Mouse (Mus musculus) C3H10T1/2 (cell line): ENCODE data around the gene Vmn2r104. TPM values are rescaled to one million over a fixed set of nuclear protein-coding genes. Genes with fewer than 3 reads are reported as not detected.

Experiments
- polyA plus RNA-seq, 2 experiments: library from polyadenylated mRNA; unstranded; fragments of >200 nt; fragmentation: generic; extraction: Trizol; gene quantifications; one replicate each; pipeline ENCODE4 v1.2.1; 2012; ENCODE audit warnings: missing spikeins in 2 of 2

Vmn2r104 gene
- not detected for polyA plus RNA-seq

GRCm38 (mm10) chr17:20048236-20048635, at the start of gene Vmn2r104:
Gene Vmn2r104 (minus strand): TSS chr17:20048336.

Other genes with a start within 250 kb of the Vmn2r104 start
- not detected for gene Fpr-rs7, start 65.9 kb upstream of the Vmn2r104 start, polyA plus RNA-seq
- not detected for gene Fpr-rs6, start 134.8 kb upstream of the Vmn2r104 start, polyA plus RNA-seq
- not detected for gene Vmn2r105, start 186.7 kb upstream of the Vmn2r104 start, polyA plus RNA-seq
- gene Vmn2r106, start 237.2 kb upstream of the Vmn2r104 start, polyA plus RNA-seq, result not detected